Mouse (Mus musculus) bone marrow macrophage, adult 2 months (primary cell): ENCODE data around the gene Atxn10.

Source experiments
- CTCF ChIP-seq: IDR thresholded peaks from 2 replicates; pipeline ENCODE4 v1.5.1; 2012; ENCODE audit warnings: low read depth, mild to moderate bottlenecking, low read length, moderate library complexity
- POLR2A ChIP-seq: IDR thresholded peaks from 2 replicates; pipeline ENCODE4 v1.6.1; 2012; ENCODE audit warnings: mild to moderate bottlenecking, low read depth, low read length, borderline replicate concordance

GRCm38 (mm10) chr15:85303976-85304375 is 32.1 kb upstream of the Atxn10 start:
- no peak for TF ChIP-seq POLR2A
- no peak for TF ChIP-seq CTCF
